Mouse (Mus musculus) forebrain, embryonic 14.5 days (tissue): ENCODE results near the gene Gm12166. TPM values are rescaled to one million over a fixed set of nuclear protein-coding genes. Genes with fewer than 3 reads are reported as not detected.

Source experiments
- ATAC-seq: fragments of 200-750 bp; cut with Nextera tagmentation; 2 replicates; pipeline ENCODE4 v1.8.0; 2017; ENCODE audit warnings: mild to moderate bottlenecking, moderate library complexity
- DNase-seq: peaks from one replicate; pipeline ENCODE4 v3.0.0-alpha.2; 2015; ENCODE audit warnings: low spot score
- H3K27ac ChIP-seq: fragments of 300-500 bp; sonication (generic); 2 replicates; pipeline ENCODE4 v1.5.1; 2014; ENCODE audit warnings: low read depth, mild to moderate bottlenecking, control low read depth, low read length, moderate library complexity
- H3K27me3 ChIP-seq: fragments of 300-500 bp; sonication (generic); replicated peaks from 2 replicates; pipeline ENCODE4 v1.6.1; 2014; ENCODE audit warnings: low read length, control low read depth, mixed read lengths; ENCODE audit not compliant: control insufficient read depth, insufficient read depth
- H3K36me3 ChIP-seq: fragments of 300-500 bp; sonication (generic); 2 replicates; pipeline ENCODE4 v1.6.1; 2014; ENCODE audit warnings: low read length, control low read depth; ENCODE audit not compliant: control insufficient read depth, insufficient read depth
- H3K4me1 ChIP-seq: fragments of 300-500 bp; sonication (generic); 2 replicates; pipeline ENCODE4 v1.6.1; 2014; ENCODE audit warnings: antibody characterized with exemption, low read length, control low read depth; ENCODE audit not compliant: control insufficient read depth, insufficient read depth
- H3K4me2 ChIP-seq: fragments of 300-500 bp; sonication (generic); 2 replicates; pipeline ENCODE4 v1.6.1; 2014; ENCODE audit warnings: mild to moderate bottlenecking, control low read depth, low read length
- H3K4me3 ChIP-seq: fragments of 300-500 bp; sonication (generic); 2 replicates; pipeline ENCODE4 v1.5.1; 2014; ENCODE audit warnings: low read depth, low read length, control low read depth
- H3K9ac ChIP-seq: fragments of 300-500 bp; sonication (generic); 2 replicates; pipeline ENCODE4 v1.6.1; 2014; ENCODE audit warnings: mild to moderate bottlenecking, low read length, control low read depth, moderate library complexity
- H3K9me3 ChIP-seq: fragments of 300-500 bp; sonication (generic); replicated peaks from 2 replicates; pipeline ENCODE4 v1.6.1; 2016; ENCODE audit warnings: low read length, control low read depth, mixed read lengths; ENCODE audit not compliant: control insufficient read depth
- WGBS: fragments of 180-500 bp; shearing (Covaris S2); extraction: QIAGEN DNeasy Blood & Tissue Kit; methylation state at CpG from one replicate; pipeline ENCODE4 v1.1.7; 2014; 5-methylcytosine and 5-hydroxymethylcytosine counted together
- polyA plus RNA-seq: library from polyadenylated mRNA; unstranded; fragments of >200 nt; fragmentation: Nextera tagmentation; extraction: Ambion mirVana; gene quantifications from 2 replicates; pipeline ENCODE4 v1.2.1, GENCODE M21; 2014

Gm12166 gene
- polyA plus RNA-seq, 1 experiment from 2014 or later: 6.3 TPM

DNA sequence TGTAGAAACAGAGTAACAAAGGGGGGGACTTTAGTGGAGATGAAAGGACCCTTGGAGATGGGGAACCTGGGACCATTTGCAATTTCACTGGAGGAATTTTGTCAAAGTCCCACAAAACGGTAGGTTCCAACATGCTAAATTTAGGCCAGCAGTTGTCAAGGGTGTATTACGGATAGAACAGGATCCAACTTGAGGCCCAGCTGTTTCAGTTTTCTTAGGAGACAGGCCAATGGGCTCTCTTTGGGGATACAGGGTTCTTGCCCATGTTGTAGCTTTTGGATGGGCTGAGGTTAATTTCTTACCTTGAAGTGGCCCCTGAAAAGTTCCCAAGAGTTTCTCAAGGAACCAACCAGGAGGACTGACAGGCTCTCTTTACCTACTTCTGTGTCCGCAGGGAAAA, 4.9 kb downstream of the Gm12166 start:
- H3K4me3 ChIP-seq: no peak overlapping the region
- H3K4me2 ChIP-seq: no peak overlapping the region
- DNase-seq (no peak), ATAC-seq (no peak)
- no peaks in the 10 kb centered on the region for H3K27me3 ChIP-seq
- H3K9ac ChIP-seq: no peak overlapping the region
- no peaks in the 10 kb centered on the region for H3K9me3 ChIP-seq
- no peak overlapping the region for H3K27ac ChIP-seq
- no peaks in the 10 kb centered on the region for H3K36me3 ChIP-seq
- WGBS: 94% methylated on average over 3 of the region's 3 CpGs
- H3K4me1 ChIP-seq: no peaks in the 10 kb centered on the region

DNA sequence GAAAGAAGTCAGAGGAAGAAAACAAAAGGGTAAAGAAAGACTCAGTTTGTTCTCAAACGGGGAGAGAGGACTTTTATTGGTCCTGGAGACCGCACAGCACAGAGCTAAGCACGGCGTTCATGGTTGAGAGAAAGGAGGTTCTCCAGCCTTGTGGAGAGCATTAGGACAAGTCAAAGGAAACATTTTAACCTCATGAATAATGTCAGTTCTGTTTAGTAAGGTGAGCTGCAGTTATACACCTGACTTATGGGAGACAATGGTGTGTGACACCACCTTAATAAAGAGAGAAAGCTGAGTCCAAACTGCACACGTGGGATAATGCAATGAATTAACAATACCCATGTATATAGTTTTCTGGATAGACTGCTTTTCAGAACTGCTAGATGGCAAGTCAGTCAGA, 7.3 kb downstream of the Gm12166 start:
- Histone ChIP-seq H3K4me1 (no peaks in the 10 kb centered on the region), H3K9ac (no peak overlapping the region), H3K36me3 (no peaks in the 10 kb centered on the region), H3K27me3 (no peaks in the 10 kb centered on the region), H3K27ac (no peak overlapping the region), H3K4me3 (no peak overlapping the region), H3K9me3 (no peaks in the 10 kb centered on the region), H3K4me2 (no peak overlapping the region)
- DNase-seq (no peak), ATAC-seq (no peak)
- 89% methylated on average over 5 of the region's 5 CpGs for WGBS

DNA sequence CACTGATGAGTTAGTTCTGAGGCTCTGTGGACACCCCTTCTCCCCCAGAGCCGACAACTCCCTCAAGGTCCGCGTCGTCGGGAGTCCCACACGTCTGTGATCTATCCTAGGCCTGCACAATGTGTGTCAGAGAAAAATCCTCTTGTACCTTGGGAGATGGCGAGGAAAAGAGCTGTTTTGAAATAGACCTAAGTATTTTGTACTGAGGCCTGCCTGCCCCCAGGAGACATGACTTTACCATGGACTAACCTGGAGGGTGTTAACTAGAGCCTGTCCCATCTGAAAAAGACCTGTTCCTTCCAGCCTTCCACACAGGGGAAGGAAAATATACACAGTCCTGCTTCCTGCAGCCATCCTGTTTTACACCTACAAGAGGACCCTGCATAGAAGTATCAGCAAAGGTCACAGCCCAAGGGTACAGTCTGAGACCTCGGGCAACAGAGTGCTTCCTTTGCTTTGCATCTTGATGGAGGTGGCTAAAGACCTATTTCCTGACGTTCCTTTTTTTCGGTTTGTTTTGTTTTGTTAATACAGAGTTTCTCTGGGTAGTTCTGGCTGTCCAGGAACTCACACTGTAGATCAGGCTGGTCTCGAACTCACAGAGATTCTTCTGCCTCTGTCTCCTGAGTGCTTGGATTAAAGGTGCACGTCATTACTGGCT, 10.4 kb downstream of the Gm12166 start:
- Histone ChIP-seq H3K36me3 (no peaks in the 10 kb centered on the region), H3K27me3 (no peaks in the 10 kb centered on the region), H3K4me2 (no peak overlapping the region), H3K27ac (no peak overlapping the region), H3K4me1 (no peaks in the 10 kb centered on the region), H3K9ac (no peak overlapping the region), H3K4me3 (no peak overlapping the region), H3K9me3 (no peaks in the 10 kb centered on the region)
- WGBS: 86% methylated on average over 12 of the region's 12 CpGs
- DNase-seq: no peak
- no peak for ATAC-seq

DNA sequence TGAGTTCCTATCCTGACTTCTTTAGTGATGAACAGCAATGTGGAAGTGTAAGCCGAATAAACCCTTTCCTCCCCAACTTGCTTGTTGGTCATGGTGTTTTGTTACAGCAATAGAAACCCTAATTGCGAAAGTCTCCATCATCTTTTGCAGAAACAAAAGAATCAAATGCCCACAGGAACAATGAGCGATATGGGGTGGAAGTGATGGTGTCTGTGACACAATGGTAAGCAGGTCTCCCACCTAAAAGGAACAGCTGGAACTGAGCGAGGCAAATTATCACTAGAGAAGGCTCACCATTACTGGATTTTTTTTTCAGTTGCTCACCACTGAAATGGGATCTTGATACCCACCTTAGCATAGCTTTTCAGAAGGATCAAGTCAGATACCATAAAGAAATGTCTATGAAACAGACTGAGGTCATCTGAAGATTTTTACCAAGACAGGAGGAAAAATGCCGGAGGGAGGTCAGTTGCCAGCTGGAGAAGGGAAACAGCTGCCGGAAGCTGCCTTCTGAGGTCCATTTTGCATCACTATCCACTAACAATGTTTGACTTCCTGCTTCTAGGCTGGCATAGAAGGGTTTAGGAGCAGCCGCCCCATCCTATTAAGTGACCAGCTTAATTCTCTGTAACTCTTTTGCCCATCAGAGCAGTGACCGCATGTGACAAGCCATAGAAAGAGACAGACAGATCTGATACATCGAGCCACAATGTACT, 11.1 kb downstream of the Gm12166 start:
- no peak overlapping the region for H3K4me3 ChIP-seq
- H3K4me2 ChIP-seq: no peak overlapping the region
- WGBS: 88% methylated on average over 9 of the region's 9 CpGs
- H3K4me1 ChIP-seq: no peaks in the 10 kb centered on the region
- H3K9me3 ChIP-seq: no peaks in the 10 kb centered on the region
- no peak for DNase-seq
- ATAC-seq: no peak
- no peak overlapping the region for H3K27ac ChIP-seq
- H3K36me3 ChIP-seq: no peaks in the 10 kb centered on the region
- H3K9ac ChIP-seq: no peak overlapping the region
- no peaks in the 10 kb centered on the region for H3K27me3 ChIP-seq

DNA sequence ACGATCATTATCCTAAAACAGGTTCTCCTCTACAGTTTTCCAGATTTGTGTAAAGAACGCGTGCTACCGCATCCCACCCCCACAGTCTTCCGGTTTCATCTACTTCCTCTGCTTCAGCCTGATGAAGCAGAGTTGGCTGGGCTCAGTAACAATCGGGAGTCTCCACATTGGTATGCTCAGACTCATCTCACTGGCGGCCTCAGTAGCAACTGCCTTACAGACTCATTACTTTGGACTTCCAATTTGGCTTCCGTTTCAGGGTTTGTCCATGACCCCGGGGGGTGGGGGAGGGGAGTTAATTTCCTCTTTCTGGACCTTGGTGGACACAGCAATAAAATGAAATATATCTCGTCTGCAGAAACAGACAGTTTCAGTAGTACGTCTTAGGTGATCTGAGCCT, 12.8 kb downstream of the Gm12166 start:
- WGBS: 81% methylated on average over 11 of the region's 11 CpGs
- no peak for DNase-seq

DNA sequence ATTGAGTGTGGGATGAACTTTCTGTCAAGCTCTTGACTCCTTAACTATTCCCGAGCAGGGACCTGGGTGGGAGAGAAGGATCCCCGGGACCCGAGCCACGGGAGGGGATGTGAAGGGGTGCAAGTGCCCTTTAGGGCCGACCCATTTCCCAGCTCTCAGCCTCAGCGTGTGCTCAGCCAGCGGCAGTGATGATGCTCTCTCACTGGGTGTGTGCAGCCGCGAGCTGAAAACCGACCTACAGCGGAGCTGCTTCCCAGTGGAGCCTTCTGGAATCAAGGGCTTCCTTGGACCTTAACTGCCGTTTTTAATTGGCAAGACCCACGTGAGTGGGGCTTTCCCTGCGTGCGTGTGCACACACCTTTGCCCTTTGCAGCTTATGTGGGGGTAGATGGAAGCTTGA, 13.2 kb downstream of the Gm12166 start:
- WGBS: 88% methylated on average over 15 of the region's 15 CpGs
- Histone ChIP-seq H3K9me3 (no peaks in the 10 kb centered on the region), H3K9ac (no peak overlapping the region), H3K27me3 (no peaks in the 10 kb centered on the region), H3K4me1 (no peaks in the 10 kb centered on the region), H3K27ac (no peak overlapping the region; the same call in 1 of the 2 replicates), H3K36me3 (no peaks in the 10 kb centered on the region), H3K4me2 (no peak overlapping the region), H3K4me3 (no peak overlapping the region)
- DNase-seq (no peak), ATAC-seq (no peak)

More for the DNA sequence above, 12.8 kb downstream of the Gm12166 start:
- Histone ChIP-seq H3K9ac (no peak overlapping the region), H3K4me2 (no peak overlapping the region), H3K36me3 (no peaks in the 10 kb centered on the region), H3K27ac (no peak overlapping the region; the same call in 1 of the 2 replicates), H3K4me3 (no peak overlapping the region), H3K4me1 (no peaks in the 10 kb centered on the region), H3K9me3 (no peaks in the 10 kb centered on the region), H3K27me3 (no peaks in the 10 kb centered on the region)
- ATAC-seq: no peak

DNA sequence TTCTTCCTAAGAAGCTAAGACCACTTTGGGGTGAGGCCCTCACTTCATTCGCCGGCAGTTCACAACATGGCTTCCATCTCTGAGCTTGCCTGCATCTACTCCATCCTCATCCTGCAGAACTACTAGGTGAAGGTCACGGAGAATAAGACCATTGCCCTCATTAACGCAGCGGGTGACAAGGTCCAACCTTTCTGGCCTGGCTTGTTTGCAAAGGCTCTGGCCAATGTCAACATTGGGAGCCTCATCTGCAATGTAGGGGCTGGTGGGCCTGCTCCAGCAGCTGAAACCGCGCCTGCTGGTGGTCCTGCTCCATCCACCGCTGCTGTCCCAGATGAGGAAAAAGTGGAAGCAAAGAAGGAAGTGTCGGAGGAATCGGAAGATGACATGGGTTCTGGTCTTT, 15.7 kb downstream of the Gm12166 start:
- Histone ChIP-seq H3K9me3 (no peaks in the 10 kb centered on the region), H3K27ac (no peak overlapping the region), H3K9ac (no peak overlapping the region), H3K27me3 (no peaks in the 10 kb centered on the region), H3K4me2 (no peak overlapping the region), H3K36me3 (no peaks in the 10 kb centered on the region), H3K4me1 (no peaks in the 10 kb centered on the region), H3K4me3 (no peak overlapping the region)
- 97% methylated on average over 10 of the region's 10 CpGs for WGBS
- ATAC-seq (no peak), DNase-seq (no peak)

DNA sequence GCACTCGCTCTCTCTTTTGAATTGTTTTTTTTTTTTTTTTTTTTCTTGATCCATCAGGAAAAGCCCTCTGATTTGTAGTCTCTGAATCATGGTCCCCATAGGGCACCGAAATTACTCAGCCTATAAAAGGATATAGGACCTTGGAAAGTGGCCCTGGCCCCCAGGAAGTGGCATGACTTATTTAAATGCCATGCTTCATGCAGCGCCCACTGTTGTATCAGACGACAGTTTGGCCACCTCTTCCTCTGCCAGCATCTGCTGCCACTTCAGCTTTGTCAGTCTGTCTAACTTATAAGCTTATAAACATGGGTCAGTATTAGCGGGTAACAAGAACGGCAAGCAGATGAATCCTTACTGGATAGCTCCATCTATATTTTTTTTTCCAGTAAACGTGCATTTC, 19.2 kb downstream of the Gm12166 start:
- H3K36me3 ChIP-seq: no peaks in the 10 kb centered on the region
- H3K27me3 ChIP-seq: no peaks in the 10 kb centered on the region
- no peak overlapping the region for H3K27ac ChIP-seq
- no peak overlapping the region for H3K4me3 ChIP-seq
- ATAC-seq (no peak), DNase-seq (no peak)
- WGBS: 92% methylated on average over 7 of the region's 7 CpGs
- H3K4me2 ChIP-seq: no peak overlapping the region
- H3K9me3 ChIP-seq: no peaks in the 10 kb centered on the region
- no peaks in the 10 kb centered on the region for H3K4me1 ChIP-seq
- H3K9ac ChIP-seq: no peak overlapping the region

DNA sequence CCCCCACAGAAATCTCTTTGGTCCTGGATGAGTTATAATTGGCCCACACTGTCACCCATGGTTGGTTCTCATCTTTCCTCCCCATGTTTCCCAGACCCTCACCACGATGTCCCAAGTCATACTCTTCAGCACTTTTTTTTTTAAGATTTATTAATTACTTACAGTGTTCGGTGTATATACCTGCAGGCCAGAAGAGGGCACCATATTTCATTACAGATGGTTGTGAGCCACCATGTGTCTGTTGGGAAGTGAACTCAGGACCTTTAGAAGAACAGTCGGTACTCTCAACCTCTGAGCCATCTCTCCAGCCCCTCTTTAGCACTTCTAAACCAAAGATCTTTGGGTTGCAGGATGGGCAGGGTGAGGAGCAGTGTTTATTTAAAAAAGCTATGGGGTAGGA, 20.7 kb downstream of the Gm12166 start:
- DNase-seq (no peak), ATAC-seq (no peak)
- Histone ChIP-seq H3K4me1 (no peaks in the 10 kb centered on the region), H3K4me3 (no peak overlapping the region), H3K36me3 (no peaks in the 10 kb centered on the region), H3K27me3 (no peaks in the 10 kb centered on the region), H3K27ac (no peak overlapping the region), H3K4me2 (no peak overlapping the region), H3K9me3 (no peaks in the 10 kb centered on the region), H3K9ac (no peak overlapping the region)
- WGBS: 59% methylated on average over 3 of the region's 3 CpGs
